Mouse (Mus musculus) cerebellum, postnatal 25 days (tissue): ENCODE data around the gene Ndufa4l2.

Source experiments
- DNase-seq, 2 experiments: peaks; one replicate each; pipeline ENCODE4 v3.0.0; 2021; ENCODE audit warnings: mixed read lengths in 2 of 2

Gene Ndufa4l2

DNA sequence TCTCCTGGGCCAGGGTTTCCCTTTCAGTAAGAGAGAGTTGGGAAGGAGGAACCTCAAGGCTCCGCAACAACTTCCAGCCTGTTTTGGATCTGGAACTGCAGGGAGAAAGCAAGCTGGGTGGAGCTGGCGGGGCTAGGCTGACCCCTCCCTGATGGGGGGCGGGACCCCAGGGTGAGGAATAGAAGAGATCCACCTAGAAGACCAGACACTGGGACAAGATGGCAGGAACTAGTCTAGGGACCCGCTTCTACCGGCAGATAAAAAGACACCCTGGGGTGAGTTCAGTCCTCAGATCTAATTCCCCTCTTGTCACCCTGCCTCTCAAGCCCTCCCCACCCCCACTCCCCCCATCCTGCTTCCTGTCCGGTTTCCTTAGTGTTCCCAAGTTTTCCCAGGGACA, at the start of gene Ndufa4l2:
Gene Ndufa4l2, plus strand, starts transcription at position 204 of the 400 bp plus-strand sequence.
- DNase-seq: no peak

GRCm38 (mm10) chr10:127471281-127471988, 43.3 kb upstream of the Ndufa4l2 start:
- no peak for DNase-seq

GRCm38 (mm10) chr10:127472722-127473121, 42.0 kb upstream of the Ndufa4l2 start:
- no peak for DNase-seq

DNA sequence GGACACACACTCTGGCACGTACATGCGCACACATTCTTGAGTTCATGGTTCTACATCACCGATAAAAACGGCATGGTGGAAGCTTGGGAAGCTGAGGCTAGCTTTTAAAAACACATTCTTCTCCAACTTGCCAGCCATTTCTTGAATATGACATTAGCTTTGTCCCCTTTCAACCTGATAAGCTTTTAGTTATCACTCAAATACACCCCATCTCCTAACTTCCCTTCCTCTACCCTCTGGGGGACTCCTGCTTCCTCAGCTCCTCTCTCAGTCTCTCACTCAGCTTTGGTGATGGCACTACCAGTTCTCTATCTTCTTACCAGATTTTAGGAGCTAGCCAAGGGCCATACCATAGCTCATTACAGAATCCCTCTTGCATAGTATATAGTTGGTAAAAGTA, 39.6 kb upstream of the Ndufa4l2 start:
- no peak for DNase-seq

- DNase-seq: no peak
Observed at GRCm38 (mm10) chr10:127476541-127476940, 38.2 kb upstream of the Ndufa4l2 start.

GRCm38 (mm10) chr10:127477301-127477700, 37.5 kb upstream of the Ndufa4l2 start:
- no peak for DNase-seq

DNA sequence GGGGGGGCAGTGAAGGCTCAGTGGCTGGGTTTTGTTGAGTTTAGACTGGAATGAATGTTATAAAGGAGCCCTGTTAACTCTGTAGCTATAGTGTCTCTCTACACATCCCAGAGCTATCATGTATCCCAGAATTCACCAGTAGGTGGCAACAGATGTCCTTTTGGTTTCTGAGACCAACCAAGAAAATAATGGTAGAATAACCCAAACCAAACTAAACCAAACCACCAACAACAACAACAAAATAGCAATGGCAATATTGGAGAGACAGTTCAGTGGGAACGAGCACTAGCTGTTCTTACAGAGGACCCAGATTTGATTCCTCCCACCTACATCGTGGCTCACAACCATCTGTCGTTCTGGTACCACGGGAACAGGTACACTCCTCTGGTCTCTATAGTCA, 35.6 kb upstream of the Ndufa4l2 start:
- DNase-seq: peak in 1 of 2 experiments; percentile 68

DNA sequence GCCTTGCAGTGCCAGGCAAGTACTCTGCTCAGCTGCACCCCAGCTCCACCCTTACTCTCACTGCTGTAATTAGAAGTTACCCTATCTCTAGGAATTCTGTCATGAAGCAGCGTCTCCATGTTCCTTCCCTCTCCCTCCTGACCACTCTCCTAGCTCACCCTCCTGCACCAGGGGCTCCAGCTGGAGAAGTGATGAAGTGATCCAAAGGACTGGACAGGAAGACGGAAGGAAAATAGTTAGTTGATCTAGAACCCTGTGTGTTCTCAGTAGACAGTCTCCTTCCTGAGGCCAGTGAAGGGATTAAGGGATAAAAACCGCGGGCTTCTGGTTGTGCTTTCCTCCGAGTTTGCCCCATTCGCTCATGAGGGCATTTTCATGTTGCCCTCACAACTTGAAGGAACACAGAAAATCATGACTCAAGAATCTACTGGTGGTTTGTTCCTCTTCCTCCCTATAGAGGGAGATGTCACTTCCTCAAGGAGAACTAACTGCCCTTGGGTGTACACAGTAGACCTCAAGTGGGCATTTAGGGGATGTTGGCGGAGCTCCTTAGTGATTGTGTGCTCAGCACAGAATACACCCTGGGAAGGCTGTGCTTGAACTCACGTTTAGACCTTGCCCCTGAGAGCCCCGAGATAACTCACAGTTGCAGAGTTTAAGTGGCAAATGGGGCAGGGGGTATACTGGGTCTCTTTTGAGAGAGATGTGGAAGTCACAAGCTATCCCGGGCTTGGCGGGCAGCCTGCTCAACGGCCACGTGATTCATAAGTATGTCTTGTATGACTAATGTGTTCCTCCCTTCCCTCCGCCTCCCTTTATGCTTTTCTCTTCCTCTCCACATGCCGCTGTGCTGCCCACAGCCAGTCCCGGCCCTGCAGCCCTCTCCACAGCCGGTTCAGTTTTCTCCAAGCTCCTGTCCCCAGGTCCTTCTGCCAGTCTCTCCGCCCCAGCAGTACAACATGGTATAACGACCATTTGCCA, 33.6 kb upstream of the Ndufa4l2 start:
- peak in 1 of 2 experiments; percentile 51 for DNase-seq

GRCm38 (mm10) chr10:127485235-127485634, 29.5 kb upstream of the Ndufa4l2 start:
- DNase-seq: peak in 1 of 2 experiments; percentile 12

DNA sequence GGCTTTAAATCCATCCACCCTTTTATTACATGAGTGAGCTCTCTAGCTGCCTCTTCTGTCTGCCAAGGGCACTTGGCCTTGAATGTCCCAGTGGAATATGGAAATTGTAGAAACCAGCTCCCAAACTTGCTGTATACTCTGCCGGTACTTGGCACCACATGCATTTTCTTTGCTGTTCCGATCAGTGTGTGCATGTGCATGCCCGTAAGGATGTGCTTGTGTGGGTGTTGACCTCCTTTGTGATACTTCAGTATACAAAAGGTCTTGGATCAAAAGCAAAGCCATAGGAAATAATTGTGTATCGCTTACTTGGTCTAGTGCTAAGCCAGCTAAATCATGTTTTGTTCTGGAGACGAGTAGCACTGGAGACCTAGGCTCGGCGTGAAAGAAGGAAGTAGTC, 25.9 kb upstream of the Ndufa4l2 start:
- DNase-seq: no peak

GRCm38 (mm10) chr10:127490160-127491127, 24.3 kb upstream of the Ndufa4l2 start:
- DNase-seq: peak in 1 of 2 experiments; percentile 30

DNA sequence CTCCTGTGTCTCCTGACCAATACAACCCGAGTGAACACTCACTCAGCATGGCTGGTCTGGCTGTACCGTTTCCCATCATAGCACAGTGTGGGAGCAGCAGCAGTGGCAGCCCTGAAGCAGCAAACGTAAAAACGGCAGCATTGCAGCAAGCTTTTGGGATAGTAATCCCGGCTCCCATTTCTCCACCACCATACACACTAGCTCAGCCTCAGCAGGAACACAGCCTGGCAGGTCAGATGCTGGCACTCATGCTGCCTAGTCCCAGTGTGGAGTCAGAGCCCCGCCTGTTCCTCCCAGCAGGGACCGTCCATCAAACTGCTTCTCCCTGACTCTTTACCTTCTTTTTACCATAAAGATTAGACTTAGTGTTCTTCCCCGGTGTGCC, 23.6 kb upstream of the Ndufa4l2 start:
- DNase-seq: peak; percentile 52 to 56

GRCm38 (mm10) chr10:127492118-127492517, 22.6 kb upstream of the Ndufa4l2 start:
- no peak for DNase-seq

DNA sequence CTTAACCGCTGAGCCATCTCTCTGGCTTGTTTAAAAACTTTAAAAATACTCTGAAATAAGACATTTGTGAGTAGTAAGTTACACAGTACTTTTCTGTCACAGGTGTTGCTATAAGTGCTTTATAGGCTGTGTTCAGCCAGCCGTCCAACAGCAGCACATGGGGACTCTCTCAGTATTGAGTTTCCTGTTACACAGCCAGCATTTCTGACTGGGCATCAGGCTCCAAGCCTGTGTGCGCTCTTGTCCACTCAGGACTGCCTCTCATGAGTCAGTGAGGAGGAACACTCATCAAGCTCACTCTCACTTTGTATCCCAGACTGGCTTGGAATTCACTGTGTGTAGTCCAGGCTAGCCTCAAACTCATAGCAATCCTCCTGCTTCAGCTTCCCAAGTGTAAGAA, 18.6 kb upstream of the Ndufa4l2 start:
- DNase-seq: no peak

DNA sequence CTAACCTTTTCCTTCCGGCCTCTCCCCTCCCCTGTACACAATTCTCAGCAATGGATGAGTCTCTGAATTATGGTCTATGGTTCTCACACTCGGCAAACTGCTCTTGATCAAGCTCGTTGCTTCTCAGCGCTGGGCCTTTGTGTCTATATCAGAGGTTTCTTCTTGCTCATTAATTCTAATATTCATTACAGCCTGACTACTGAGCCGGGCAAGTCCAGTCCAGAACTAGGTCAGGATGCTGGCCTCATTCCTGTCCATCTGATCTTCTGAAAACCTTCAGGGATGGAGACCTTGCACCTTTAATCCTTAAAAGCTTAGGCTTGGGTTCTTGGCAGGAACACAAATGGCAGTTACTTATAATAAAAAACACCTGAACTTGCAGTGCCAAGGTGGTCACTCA, 15.3 kb upstream of the Ndufa4l2 start:
- DNase-seq: no peak

- DNase-seq: no peak
Observed at GRCm38 (mm10) chr10:127500042-127500441, 14.7 kb upstream of the Ndufa4l2 start.

DNA sequence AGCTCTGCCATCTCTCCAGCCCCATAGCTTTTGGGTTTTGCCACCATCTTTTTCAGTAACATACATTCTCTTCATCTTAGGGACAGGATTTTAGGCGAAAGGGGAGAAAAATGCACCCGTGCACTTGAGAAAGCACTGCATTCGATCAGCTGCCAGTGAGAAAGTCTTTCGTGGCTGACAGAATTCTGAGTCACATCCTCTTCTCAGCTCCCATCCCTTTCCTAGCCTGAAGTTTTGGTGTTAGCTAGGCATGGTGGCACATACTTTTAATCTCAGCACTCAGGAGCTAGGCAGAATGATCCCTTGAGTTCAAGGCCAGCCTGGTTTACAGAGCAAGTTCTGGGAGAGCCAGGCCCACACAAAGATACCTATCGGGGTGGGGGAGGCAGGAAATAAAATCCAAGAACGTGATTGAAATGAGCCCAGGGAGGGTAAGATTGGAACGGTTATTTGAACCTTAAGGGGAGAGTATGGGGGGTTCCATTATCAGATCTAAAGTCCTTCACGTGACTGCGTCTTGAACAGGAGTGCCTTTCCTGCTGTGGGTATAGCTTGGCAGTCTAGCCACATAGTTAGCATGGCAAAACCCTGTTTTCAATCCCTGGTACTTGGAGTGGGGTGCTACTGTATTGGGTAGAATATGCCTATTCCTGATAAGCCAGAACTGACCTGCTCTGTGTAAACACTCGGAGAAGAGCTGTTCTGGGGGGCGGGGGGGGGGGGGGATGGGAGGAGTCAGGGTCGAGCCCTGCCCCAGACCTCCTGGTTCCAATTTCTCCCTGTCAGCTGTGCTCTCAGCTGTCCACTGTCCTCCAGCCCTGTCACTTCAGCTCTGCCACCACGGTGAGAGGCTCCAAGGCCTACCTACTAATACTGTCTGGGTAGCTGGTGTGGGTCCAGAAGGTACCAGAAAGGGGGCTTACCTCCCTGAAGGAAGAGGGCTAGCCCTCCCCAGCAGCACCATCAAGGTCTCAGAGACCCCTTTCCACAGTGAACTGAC, 13.6 kb upstream of the Ndufa4l2 start, which contains the start of gene Stac3:
Gene Stac3, plus strand, starts transcription at position 793 of the 1,000 bp plus-strand sequence.
- DNase-seq: no peak

GRCm38 (mm10) chr10:127508239-127508638, 6.5 kb upstream of the Ndufa4l2 start:
- peak; percentile 89 to 92 for DNase-seq

- DNase-seq: peak; percentile 96 to 98
Observed at GRCm38 (mm10) chr10:127509051-127509836, 5.5 kb upstream of the Ndufa4l2 start.
